Mouse (Mus musculus) left cerebral cortex, adult 2 months (tissue): Measurements from ENCODE around the gene Fbxl18. TPM values are rescaled to one million over a fixed set of nuclear protein-coding genes. Genes with fewer than 3 reads are reported as not detected.
A peak's percentile ranks its signal among the peaks of the same experiment; 100 is the strongest.
"Not testable (repeated sequence)": the region's sequence is repeated elsewhere in the genome, so short reads cannot be mapped to it uniquely, and the experiment has no call there.

Source experiments
- DNase-seq, 2 experiments: peaks; one replicate each; pipeline ENCODE4 v3.0.0; 2021 to 2022; ENCODE audit warnings: low spot score in 2 of 2, mixed read lengths in 1 of 2; ENCODE audit errors: extremely low spot score in 1 of 2
- H3K27ac ChIP-seq: fragments of 200-600 bp; 2 replicates; pipeline ENCODE4 v1.8.1; 2022
- H3K4me3 ChIP-seq: fragments of 200-600 bp; 2 replicates; pipeline ENCODE4 v1.8.1; 2022
- CTCF ChIP-seq: fragments of 200-600 bp; IDR thresholded peaks from 2 replicates; pipeline ENCODE4 v1.8.1; 2022; ENCODE audit warnings: antibody characterized with exemption, mild to moderate bottlenecking, moderate library complexity
- intact Hi-C: fragments of 180-260 bp; cut with DNase I; formaldehyde crosslinking; loops from one replicate; pipeline ENCODE4 v1.15.1; 2025
- total RNA-seq, 2 experiments: library from RNA; stranded (reverse); gene quantifications; 2 replicates each; pipeline ENCODE4 v1.2.3; 2021

The Fbxl18 gene
- total RNA-seq, 2 experiments from 2014 or later: 31.5 to 33.2 TPM

DNA sequence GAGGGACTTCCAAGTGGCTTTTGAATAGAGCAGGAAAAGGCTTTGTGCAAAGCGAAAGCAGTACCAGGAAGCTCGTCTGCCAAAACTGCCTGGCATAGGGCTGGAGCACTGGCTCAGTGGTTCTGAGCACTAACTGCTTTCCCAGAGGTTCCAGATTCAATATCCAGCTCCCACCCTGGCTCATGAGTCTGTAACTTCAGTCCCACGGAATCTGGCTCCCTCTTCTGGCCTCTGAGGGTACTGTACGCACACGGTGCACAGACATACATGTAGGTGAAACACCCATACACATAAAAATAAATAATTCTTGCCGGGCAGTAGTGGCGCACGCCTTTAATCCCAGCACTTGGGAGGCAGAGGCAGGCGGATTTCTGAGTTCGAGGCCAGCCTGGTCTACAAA, 40.3 kb downstream of the Fbxl18 start:
- intact Hi-C loops: loop anchor here (1.0 kb wide), 1 partner anchor 87 kb away; no protein-coding TSS in a partner anchor
- Histone ChIP-seq H3K4me3 (no peak overlapping the region), H3K27ac (no peak overlapping the region)
- TF ChIP-seq CTCF: peak; percentile 62
- peak in 1 of 2 experiments; percentile 40 for DNase-seq

DNA sequence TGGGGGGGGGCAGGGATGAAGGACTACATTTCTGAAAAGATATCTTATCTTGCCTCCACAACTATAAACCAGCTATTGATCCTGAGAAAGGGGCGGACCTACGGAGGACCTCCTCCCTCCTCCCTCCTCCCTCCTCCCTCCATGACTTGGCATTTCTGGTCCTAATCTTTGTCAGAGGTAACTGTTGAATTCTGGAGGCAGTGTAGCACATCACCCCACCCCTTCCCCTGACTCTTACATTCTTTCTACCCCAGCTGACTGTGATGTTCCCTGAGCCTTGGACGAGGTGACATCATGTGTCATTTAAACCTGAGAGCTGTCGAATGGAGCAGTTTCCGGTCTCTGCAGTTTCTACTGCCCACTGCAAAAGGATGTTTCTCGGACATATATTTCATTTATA, 41.6 kb downstream of the Fbxl18 start:
- Histone ChIP-seq H3K27ac (no peak overlapping the region), H3K4me3 (no peak overlapping the region)
- no peak for TF ChIP-seq CTCF
- intact Hi-C loops: no loop called here
- DNase-seq: no peak

DNA sequence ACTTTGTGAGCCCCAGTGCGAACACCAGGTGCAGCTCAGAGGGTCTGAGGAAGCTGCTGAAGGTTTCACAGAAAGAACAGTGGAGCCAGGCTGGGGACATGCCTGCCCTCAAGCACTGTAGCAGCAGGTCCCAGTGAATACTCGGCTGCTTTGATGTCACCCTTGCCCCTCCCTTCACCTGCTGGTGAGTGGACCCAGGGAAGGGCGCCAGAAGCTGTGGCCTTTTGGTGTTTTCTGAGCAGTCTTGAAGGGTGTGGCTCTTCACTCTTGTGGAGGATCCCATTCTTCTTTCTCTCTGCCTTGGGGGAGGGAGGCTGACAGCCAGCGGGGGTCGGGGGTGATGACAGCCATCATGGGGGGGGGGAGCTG, 43.6 kb downstream of the Fbxl18 start:
- H3K4me3 ChIP-seq: no peak overlapping the region
- no peak for TF ChIP-seq CTCF
- no peak for DNase-seq
- intact Hi-C loops: no loop called here
- H3K27ac ChIP-seq: no peak overlapping the region

DNA sequence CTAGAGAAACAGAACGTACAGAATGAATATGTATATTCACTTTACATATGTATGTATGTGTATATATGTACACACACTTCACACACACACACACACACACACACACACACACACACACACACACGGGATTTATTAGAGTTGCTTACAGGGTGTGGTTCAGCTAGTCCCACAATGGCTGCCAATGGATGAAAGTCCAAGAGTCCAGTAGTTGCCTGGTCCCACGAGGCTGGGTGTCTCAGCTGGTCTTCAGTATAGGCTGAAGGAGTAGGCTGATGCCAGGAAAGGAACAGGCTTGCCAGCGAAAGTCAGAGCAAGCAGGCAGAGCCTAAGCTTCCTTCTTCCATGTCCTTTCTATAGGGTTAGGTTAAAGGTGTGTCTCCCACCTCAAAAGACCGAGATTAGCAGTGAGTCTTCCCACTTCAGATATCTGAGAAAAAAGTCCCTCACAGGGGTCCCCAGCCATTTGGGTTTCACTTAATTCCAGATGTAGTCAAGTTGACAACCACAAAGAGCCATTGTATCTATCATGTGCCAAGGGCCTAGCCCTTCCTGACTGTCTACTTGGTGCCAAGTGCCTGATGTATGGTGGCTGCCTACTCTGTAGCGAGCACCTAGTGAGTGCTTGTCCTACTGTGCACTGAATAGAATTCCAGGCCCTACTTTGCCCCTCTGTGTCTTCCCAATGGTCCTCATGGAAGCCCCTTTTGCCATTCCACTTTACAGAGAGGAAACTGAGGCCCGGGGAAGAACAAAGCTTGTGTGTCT, 44.1 kb downstream of the Fbxl18 start:
- intact Hi-C loops: no loop called here
- DNase-seq: no peak
- Histone ChIP-seq H3K27ac (no peak overlapping the region), H3K4me3 (no peak overlapping the region)
- no peak for TF ChIP-seq CTCF

DNA sequence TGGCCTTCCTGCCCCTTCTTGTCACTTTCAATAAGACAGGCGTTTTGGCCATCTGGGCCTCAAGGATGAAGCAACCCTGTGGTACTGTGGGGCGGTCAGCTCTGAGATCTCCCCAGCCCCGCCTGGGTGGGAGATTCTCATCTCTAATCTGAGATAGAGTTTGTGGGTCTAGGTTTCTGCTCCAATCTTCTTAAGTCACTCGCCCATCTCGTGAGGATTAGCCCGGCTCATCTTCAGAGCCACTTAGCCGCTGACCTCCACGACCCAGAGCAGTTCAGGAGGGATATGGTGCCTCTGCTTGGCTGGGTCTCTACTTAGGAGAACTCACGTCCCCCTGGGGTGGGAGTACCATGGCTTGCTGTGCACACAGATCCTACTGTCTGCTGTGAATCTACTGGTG, 44.7 kb downstream of the Fbxl18 start:
- Histone ChIP-seq H3K4me3 (no peak overlapping the region), H3K27ac (no peak overlapping the region)
- TF ChIP-seq CTCF: no peak
- intact Hi-C loops: no loop called here
- DNase-seq: no peak

DNA sequence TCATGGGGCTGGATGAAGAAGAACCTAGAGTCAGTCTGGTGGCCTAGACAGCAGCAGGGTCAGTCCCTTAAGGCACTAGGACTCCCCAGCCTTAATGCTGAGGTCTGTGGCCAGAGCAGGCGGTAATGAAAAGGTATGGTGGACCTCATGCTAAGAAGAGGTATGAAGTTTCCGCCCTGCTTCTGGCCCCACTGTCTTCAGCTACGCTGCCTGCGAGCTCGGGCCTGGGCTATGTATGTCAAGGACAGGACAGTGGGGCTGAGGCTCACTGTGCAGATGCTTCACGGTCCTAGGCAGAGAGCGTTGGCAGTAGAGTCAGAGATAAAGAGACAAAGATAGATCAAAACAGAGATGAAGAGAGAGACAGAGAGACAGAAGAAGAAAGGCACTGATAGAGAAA, 46.3 kb downstream of the Fbxl18 start:
- intact Hi-C loops: loop anchor here (10.0 kb wide), 1 partner anchor 294 kb away; the partner anchor contains the start of gene Radil
- H3K27ac ChIP-seq: no peak overlapping the region
- no peak for TF ChIP-seq CTCF
- H3K4me3 ChIP-seq: no peak overlapping the region
- no peak for DNase-seq

DNA sequence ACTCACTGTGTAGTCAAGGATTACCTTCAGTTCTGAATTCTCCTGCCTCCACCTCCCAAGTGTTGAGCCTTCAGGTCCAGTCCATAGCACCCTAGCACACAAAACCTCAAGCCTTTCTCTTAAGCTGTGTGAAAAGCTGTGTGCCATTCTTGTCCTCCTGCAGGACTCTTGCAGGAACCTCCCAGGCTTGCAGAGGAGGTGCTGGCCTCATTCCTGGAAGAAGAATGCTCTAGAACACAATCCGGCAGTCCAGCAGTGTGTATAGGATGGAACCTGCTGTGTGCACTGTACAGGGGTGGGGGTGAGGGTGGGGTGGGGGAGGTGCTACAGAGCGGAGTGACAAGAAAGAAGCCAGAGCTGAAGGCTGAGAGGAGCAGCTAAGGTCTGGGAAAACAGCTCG, 47.1 kb downstream of the Fbxl18 start:
- Histone ChIP-seq H3K27ac (no peak overlapping the region), H3K4me3 (no peak overlapping the region)
- DNase-seq: no peak
- TF ChIP-seq CTCF: no peak; the same call in 1 of the 2 replicates
- intact Hi-C loops: loop anchor here (10.0 kb wide), 1 partner anchor 293 kb away; the partner anchor contains the start of gene Radil

DNA sequence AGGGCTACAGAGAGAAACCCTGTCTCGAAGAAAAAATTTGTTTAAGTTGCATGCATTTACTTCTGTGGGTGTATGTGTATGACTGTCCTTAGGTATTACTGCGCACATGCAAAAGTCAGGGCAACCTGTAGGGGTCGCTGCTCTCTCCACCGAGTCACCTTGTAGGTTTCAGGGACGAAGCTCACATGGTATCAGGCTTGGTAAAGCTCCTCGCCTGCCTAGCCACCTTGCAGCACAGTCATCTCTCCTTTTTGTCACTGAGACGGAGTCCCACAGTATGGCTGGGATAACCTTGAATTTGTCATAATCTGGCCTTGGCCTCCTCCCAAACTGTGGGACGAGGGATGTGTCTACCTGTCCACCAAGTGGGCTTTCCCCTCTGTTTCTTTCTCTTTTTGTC, 50.8 kb downstream of the Fbxl18 start:
- intact Hi-C loops: loop anchor here (10.0 kb wide), 1 partner anchor 290 kb away; the partner anchor contains the start of gene Radil
- Histone ChIP-seq H3K27ac (no peak overlapping the region), H3K4me3 (no peak overlapping the region)
- TF ChIP-seq CTCF: peak; percentile 43
- no peak for DNase-seq

DNA sequence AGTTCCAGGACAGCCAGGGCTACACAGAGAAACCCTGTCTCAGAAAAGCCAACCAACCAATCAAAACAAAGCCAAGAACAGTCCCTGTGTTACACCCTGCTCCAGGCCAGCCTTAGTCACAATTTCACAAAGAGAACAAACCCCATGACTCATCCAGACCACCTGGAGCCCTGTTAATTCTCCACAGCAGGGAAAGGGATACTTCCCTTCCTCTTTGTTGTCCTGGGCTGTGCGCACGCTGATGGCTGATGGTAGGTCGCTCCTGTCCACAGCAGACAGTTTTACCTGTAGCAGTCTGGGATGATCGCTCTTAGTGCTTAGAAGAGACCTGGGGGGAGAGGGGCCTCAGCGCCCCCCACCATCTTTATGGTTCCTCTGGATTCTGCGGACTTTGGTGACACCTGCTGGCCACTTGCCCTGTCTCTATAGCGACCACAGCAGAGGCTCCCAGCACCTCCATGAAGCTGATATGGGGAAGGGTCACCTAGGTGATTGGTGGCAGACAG, 53.0 kb downstream of the Fbxl18 start:
- no peak overlapping the region for H3K4me3 ChIP-seq
- no peak overlapping the region for H3K27ac ChIP-seq
- intact Hi-C loops: loop anchor here (1.0 to 10.0 kb wide), 3 partner anchors 74 to 287 kb away; partner anchors contain the start of gene Radil
- no peak for DNase-seq
- peak; percentile 58 for TF ChIP-seq CTCF

DNA sequence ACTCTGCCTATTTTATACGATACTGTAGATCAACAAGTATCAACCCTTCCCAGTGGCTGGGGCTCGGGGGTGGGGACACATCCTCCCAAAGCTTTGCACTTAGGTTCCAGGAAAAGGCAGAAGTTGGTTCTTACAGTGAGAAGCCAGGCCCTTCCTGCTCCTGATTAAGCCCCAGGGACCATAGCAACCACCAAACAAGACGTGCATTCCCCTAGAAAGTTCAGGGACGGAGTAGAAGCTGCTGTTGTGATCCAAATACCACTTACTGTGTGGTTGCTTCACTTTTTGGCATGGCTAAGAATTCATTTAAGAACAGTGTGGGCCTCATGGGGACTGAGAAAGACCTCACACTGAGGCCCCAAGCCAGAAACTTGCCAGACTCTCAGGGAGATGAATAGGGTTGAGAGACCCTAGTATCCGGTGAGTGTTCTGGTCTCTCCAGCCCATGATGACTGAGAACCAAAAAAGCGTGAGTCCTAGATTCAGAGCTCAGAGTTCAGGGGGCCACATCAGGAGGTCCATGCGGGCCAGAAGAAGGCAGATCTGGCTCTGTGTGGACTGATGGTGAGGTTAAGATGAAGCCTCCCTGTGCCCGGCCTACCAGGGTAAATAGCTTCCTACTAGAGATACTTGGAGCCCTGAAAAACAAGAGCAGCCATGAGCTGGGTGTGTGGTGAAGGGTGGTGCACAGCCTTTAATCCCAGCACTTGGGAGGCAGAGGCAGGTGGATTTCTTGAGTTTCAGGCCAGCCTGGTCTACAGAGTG, 53.7 kb downstream of the Fbxl18 start:
- no peak overlapping the region for H3K27ac ChIP-seq
- TF ChIP-seq CTCF: no peak

DNA sequence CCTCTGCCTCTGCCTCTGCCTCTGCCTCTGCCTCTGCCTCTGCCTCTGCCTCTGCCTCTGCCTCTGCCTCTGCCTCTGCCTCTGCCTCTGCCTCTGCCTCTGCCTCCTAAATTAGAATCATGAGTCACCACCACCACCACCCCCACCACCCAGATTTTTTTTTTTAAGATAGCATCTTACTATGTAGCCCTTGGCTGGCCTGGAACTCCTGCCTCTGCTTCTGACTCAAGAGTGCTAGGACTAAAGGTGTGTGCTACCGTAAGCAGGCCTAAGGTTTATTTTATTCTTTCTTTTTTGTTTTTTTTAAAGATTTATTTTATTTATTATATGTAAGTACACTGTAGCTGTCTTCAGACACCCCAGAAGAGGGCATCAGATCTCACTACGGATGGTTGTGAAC, 57.8 kb downstream of the Fbxl18 start:
- DNase-seq, intact Hi-C loops, H3K27ac ChIP-seq, H3K4me3 ChIP-seq: not testable (repeated sequence)

More for the DNA sequence above, 53.7 kb downstream of the Fbxl18 start:
- intact Hi-C loops: loop anchor here (1.0 to 10.0 kb wide), 3 partner anchors 73 to 287 kb away; partner anchors contain the start of gene Radil
- DNase-seq: no peak
- no peak overlapping the region for H3K4me3 ChIP-seq

DNA sequence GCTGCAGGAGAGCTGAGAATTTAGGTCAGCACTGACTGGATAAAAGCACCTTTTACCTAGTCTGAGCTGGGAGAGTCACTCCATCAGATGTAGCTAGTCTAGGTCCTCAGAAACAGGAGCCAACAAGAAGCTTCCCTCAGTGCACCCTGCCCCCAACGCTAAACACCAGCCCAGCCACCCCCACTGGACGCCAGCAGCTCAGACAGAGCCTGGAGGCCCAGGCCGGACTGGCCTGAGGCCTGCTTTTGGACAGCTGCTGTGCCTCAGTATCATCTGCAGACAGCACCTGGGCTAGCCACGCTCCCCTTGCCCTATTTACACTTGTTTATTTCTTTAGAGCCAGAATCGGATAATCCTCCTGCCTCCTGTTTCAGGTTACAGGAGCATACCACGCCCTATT, 58.3 kb downstream of the Fbxl18 start:
- no peak for TF ChIP-seq CTCF
- no peak for DNase-seq
- intact Hi-C loops: no loop called here
- H3K27ac ChIP-seq: no peak overlapping the region
- no peak overlapping the region for H3K4me3 ChIP-seq
